Mouse (Mus musculus) limb, embryonic 10.5 days (tissue): ENCODE results near the gene Spocd1. TPM values are rescaled to one million over a fixed set of nuclear protein-coding genes. Genes with fewer than 3 reads are reported as not detected.

Source experiments
- DNase-seq: peaks from one replicate; pipeline ENCODE4 v3.0.0-alpha.2; 2017; ENCODE audit warnings: low spot score
- H3K27ac ChIP-seq: fragments of 300-500 bp; sonication (generic); 2 replicates; pipeline ENCODE4 v1.5.1; 2016; ENCODE audit warnings: mild to moderate bottlenecking
- H3K27me3 ChIP-seq: fragments of 300-500 bp; sonication (generic); 2 replicates; pipeline ENCODE4 v1.6.1; 2016; ENCODE audit warnings: low read depth, mild to moderate bottlenecking; ENCODE audit not compliant: poor library complexity, severe bottlenecking
- H3K36me3 ChIP-seq: fragments of 300-500 bp; sonication (generic); 2 replicates; pipeline ENCODE4 v1.6.1; 2016; ENCODE audit warnings: mild to moderate bottlenecking, moderate library complexity
- H3K4me1 ChIP-seq: fragments of 300-500 bp; sonication (generic); 2 replicates; pipeline ENCODE4 v1.6.1; 2016
- H3K4me3 ChIP-seq: fragments of 300-500 bp; sonication (generic); 2 replicates; pipeline ENCODE4 v1.5.1; 2016; ENCODE audit warnings: mild to moderate bottlenecking, moderate library complexity
- H3K9me3 ChIP-seq: fragments of 300-500 bp; sonication (generic); replicated peaks from 2 replicates; pipeline ENCODE4 v1.6.1; 2016; ENCODE audit warnings: mild to moderate bottlenecking
- WGBS: fragments of 180-500 bp; shearing (Covaris S2); methylation state at CpG from one replicate; pipeline ENCODE4 v1.1.7; 2016; 5-methylcytosine and 5-hydroxymethylcytosine counted together
- polyA plus RNA-seq: library from polyadenylated mRNA; unstranded; fragments of >200 nt; fragmentation: Nextera tagmentation; extraction: Ambion mirVana; gene quantifications from 2 replicates; pipeline ENCODE4 v1.2.1, GENCODE M21; 2016

The Spocd1 gene
- polyA plus RNA-seq, 1 experiment from 2014 or later = not detected

DNA sequence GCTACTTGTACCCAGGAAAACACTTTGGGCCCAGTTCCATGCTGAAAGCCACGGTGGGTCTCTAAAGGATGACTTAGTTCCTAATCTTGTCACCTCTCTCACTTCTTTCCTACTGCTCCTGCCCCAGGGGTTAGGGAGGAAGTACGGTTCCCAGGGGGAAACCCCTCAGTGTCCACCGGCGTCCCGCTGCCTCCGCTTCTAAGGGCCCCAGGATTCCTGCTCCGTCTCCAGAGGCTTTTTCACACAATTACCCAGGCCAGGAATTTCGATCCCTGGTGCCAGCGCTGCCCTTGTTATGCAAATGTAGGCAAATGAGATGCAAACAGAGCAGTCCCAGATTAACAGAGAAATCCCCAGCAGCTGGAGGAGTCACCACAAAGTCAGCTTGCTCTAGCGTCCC, 37.2 kb downstream of the Spocd1 start:
- Histone ChIP-seq H3K4me3 (no peak overlapping the region), H3K9me3 (no peaks in the 10 kb centered on the region), H3K27ac (no peak overlapping the region), H3K36me3 (no peaks in the 10 kb centered on the region), H3K27me3 (peaks cover 48% of the 10 kb centered on the region), H3K4me1 (peaks cover 32% of the 10 kb centered on the region)
- DNase-seq = no peak
- WGBS = 33% methylated on average over 10 of the region's 10 CpGs

DNA sequence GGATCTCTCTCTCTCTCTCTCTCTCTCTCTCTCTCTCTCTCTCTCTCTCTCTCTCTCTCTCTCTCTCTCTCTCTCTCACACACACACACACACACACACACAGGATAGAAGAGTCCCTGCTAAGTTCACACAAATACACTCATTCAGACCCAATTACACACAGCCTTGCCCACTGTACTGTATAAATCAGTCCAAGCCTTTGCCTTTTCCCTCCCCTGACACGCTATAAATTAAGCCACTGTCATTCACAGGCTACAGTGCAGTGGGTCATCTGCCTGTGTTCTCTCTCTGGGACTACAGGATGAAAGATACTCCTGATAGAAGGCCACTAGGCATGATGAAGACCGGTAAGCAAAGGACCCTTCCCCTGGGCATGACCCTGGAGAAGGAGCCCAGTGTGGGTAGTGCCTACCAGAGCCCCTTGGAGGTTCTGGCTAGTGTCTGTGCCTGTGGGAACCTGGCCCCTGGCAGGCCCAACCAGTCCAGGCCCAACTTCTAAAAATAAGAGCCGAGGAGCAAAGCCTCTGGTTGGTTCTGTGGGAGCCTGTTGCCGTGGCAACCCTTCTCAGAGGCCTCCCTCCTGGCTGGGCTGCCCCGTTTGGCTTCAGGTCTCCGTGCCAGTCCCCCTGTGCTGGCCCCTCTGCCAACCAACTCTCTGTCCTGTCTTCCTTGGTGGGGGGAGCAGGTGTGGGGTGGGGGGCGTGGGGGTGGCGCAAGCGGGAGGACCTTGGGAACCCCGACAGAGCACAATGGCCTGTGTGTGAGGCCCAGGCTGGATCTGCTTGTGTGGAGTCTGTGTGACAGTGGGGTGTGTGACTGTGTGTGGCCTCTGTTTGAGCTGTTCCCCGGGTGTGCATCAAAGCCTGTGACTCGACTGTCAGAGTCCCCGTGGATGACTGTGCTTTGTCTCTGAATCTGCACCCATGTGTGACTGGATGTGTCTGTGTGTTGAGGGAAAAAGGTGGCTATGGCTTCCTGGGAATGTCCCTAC, 38.3 kb downstream of the Spocd1 start:
- no peak overlapping the region for H3K4me3 ChIP-seq
- peaks cover 27% of the 10 kb centered on the region for H3K4me1 ChIP-seq
- H3K27ac ChIP-seq = no peak overlapping the region; the same call in 1 of the 2 replicates
- no peaks in the 10 kb centered on the region for H3K36me3 ChIP-seq
- WGBS = 55% methylated on average over 13 of the region's 13 CpGs
- peaks cover 51% of the 10 kb centered on the region for H3K27me3 ChIP-seq
- peak; percentile 61 for DNase-seq
- no peaks in the 10 kb centered on the region for H3K9me3 ChIP-seq

DNA sequence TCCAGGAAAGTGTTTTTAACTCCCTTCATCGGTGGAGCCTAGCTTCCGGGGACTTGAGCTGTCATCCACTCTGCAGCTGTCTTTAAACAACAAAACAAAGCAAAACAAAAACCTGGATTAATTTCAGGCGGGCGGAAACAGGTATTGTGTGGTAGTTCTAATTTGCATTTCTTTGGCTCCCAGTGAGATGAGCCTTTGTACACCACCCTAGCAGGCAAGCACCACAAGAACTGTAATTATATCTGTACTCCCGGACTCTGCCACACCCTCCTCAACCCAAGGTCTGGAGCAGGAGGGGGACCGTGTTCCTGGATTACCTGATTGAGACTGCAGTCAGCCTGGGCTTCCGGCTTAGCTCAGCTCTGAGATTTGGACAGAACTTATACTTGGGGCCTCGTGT, 41.1 kb downstream of the Spocd1 start:
- H3K4me3 ChIP-seq = no peak overlapping the region
- H3K36me3 ChIP-seq = no peaks in the 10 kb centered on the region
- no peak overlapping the region for H3K27ac ChIP-seq
- peaks cover 32% of the 10 kb centered on the region for H3K4me1 ChIP-seq
- H3K9me3 ChIP-seq = no peaks in the 10 kb centered on the region
- peaks cover 71% of the 10 kb centered on the region for H3K27me3 ChIP-seq
- no peak for DNase-seq
- WGBS = 74% methylated on average over 8 of the region's 8 CpGs

DNA sequence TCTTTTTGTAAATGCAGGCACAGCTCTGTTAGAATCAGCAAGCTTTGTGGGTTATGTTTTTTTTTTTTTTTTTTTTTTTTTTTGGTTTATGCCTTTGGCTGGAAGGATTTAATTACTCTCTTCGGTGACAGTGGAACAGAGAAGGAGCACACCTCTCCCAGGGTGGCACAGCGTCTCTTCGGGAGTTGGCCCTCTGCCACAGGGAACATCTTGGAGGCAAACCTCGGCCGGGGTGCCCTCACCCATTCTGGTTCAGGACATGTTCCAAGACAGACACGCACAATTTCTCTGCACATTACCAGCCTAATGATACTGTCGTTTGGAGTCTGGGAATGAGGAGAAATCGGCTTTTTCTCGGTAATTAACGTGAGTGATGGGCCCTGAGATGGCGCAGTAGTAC, 41.8 kb downstream of the Spocd1 start:
- DNase-seq = no peak
- 78% methylated on average over 11 of the region's 11 CpGs for WGBS
- H3K9me3 ChIP-seq = no peaks in the 10 kb centered on the region
- H3K4me3 ChIP-seq = no peak overlapping the region
- no peak overlapping the region for H3K27ac ChIP-seq
- no peaks in the 10 kb centered on the region for H3K36me3 ChIP-seq
- peaks cover 67% of the 10 kb centered on the region for H3K27me3 ChIP-seq
- H3K4me1 ChIP-seq = peaks cover 32% of the 10 kb centered on the region

DNA sequence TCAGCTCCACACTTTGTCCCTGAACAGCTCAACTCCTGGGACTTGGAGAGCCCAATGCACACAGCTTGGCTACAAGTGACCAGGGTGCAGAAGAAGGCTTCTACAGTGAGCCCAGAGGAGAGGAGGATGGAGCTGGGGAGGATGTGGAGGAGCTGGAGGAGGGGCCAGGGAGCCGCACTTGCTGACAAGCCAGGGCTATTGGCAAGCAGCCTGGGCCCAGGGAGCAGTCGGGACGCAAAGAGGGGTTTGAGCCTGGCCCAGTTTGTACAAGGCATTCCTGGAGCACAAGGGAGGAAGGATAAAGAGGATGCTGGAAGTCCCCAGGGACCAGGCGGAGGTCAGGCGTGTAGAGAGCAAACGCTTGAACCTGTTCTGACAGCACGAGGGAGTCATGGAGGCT, 42.9 kb downstream of the Spocd1 start:
- WGBS = 50% methylated on average over 7 of the region's 7 CpGs
- peaks cover 69% of the 10 kb centered on the region for H3K27me3 ChIP-seq

DNA sequence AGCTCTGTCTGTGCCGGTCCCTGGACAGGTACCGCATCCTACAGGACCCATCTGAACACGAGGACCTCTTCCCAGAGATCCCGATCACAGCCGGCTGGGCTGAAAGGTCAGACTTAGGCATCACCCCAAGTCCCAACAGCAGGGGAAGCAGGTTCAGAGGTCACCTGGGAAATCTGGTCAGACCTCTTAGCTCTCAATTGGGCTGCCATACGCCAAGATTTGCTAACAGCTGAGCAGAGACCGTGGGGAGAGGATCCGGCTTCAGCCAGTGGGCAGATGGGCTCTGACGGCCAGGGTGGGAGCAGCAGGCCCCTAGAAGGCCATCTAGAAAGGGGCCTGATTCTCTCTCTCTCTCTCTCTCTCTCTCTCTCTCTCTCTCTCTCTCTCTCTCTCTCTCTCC, 45.2 kb downstream of the Spocd1 start:
- WGBS = 65% methylated on average over 9 of the region's 9 CpGs
- H3K27me3 ChIP-seq = peaks cover 66% of the 10 kb centered on the region

More for the DNA sequence above, 42.9 kb downstream of the Spocd1 start:
- no peak for DNase-seq
- H3K27ac ChIP-seq = no peak overlapping the region
- no peak overlapping the region for H3K4me3 ChIP-seq
- H3K36me3 ChIP-seq = no peaks in the 10 kb centered on the region
- no peaks in the 10 kb centered on the region for H3K9me3 ChIP-seq
- H3K4me1 ChIP-seq = peaks cover 26% of the 10 kb centered on the region

DNA sequence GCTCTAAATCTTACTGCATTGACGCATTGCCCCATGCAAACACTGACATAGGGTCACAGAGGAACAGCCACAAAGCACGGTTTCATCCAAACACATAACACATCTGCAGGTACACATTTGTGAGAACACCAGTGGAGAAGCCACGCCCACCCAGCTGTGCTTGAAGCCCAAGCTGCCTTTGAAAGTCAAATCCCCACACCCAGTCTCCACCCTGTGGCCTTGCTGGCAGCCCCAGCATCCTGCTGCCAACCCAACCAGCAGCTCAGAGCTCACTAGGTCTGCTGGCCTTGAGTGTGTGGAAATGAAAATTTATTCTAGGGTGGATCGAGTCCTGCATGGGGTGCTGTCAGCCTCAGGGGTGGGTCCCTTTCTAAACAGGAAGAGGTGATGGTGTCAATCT, 48.2 kb downstream of the Spocd1 start:
- H3K36me3 ChIP-seq = no peaks in the 10 kb centered on the region
- H3K9me3 ChIP-seq = no peaks in the 10 kb centered on the region
- WGBS = 57% methylated on average over 4 of the region's 4 CpGs
- H3K4me3 ChIP-seq = no peak overlapping the region
- H3K4me1 ChIP-seq = peaks cover 7% of the 10 kb centered on the region
- H3K27me3 ChIP-seq = peaks cover 82% of the 10 kb centered on the region
- no peak overlapping the region for H3K27ac ChIP-seq
- no peak for DNase-seq

More for the DNA sequence above, 45.2 kb downstream of the Spocd1 start:
- peaks cover 9% of the 10 kb centered on the region; the same call in 1 of the 2 replicates for H3K4me1 ChIP-seq
- H3K4me3 ChIP-seq = no peak overlapping the region
- no peak overlapping the region for H3K27ac ChIP-seq
- no peak for DNase-seq
- H3K36me3 ChIP-seq = no peaks in the 10 kb centered on the region
- no peaks in the 10 kb centered on the region for H3K9me3 ChIP-seq

DNA sequence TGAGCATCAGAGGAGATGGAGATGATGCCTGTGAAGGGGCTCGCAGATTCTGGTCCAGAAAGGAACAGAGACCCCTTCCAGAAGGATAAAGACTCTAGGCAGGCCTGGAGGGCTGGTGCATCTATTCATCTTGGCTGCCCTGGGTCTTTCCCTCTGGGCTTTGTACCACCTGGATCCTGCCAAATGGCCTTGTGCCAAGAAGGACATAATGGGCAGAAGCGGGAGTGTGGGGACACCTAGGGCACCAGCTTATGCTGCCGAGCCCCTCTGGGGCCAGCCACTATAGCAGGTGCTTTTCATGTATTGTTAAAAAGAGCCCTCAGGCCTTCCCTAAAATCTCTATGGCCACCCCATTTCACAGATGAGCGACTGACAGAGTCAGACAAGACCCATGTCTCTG, 49.2 kb downstream of the Spocd1 start:
- 82% methylated on average over 4 of the region's 4 CpGs for WGBS
- peaks cover 84% of the 10 kb centered on the region for H3K27me3 ChIP-seq

DNA sequence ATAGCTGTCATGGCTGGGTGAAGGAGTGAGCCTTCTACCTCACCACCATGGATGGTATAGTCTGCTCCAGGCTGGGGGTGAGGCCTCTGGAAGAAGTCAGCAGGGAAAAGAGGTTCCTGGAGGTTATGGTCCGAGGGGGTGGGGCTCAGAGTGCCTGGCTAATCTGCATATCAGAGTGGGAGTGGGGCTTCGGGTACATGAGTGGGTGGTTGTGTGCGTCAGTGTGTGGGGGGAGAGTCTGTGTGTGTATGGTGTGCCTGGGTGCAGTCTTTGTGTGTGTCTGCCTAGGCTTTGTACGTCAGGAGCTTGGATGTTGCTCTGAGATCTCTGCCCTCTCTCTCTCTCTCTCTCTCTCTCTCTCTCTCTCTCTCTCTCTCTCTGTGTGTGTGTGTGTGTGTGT, 49.9 kb downstream of the Spocd1 start:
- peaks cover 84% of the 10 kb centered on the region for H3K27me3 ChIP-seq
- no peaks in the 10 kb centered on the region for H3K9me3 ChIP-seq
- 79% methylated on average over 4 of the region's 4 CpGs for WGBS
- H3K4me1 ChIP-seq = peaks cover 23% of the 10 kb centered on the region
- no peak overlapping the region for H3K27ac ChIP-seq
- no peaks in the 10 kb centered on the region for H3K36me3 ChIP-seq
- no peak overlapping the region for H3K4me3 ChIP-seq
- no peak for DNase-seq

More for the DNA sequence above, 49.2 kb downstream of the Spocd1 start:
- no peaks in the 10 kb centered on the region for H3K36me3 ChIP-seq
- H3K4me1 ChIP-seq = peaks cover 16% of the 10 kb centered on the region
- no peak overlapping the region for H3K27ac ChIP-seq
- H3K9me3 ChIP-seq = no peaks in the 10 kb centered on the region
- H3K4me3 ChIP-seq = no peak overlapping the region
- no peak for DNase-seq

DNA sequence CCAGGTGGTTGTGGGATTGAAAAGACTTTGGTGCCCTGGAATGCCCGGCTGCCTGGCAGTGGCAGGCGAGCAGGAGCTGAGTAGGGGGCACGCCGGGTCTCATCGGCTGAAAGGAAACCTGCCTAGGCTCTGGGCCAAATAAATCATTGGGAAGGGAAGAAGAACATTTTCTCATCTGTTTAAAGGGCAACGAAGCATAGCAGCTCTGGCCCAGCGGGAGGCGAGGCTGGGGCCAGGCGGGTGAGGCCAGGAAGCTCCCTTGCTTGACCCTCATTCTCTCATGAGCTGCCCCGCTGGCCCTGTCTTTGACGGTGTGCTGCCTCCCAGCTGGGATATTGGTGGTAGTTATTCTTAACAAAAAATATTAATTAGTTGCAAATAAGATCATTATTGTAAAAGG, 52.6 kb downstream of the Spocd1 start:
- Histone ChIP-seq H3K27me3 (peaks cover 86% of the 10 kb centered on the region), H3K36me3 (no peaks in the 10 kb centered on the region), H3K4me3 (no peak overlapping the region), H3K9me3 (no peaks in the 10 kb centered on the region), H3K4me1 (peaks cover 40% of the 10 kb centered on the region), H3K27ac (no peak overlapping the region)
- WGBS = 50% methylated on average over 11 of the region's 11 CpGs
- no peak for DNase-seq

DNA sequence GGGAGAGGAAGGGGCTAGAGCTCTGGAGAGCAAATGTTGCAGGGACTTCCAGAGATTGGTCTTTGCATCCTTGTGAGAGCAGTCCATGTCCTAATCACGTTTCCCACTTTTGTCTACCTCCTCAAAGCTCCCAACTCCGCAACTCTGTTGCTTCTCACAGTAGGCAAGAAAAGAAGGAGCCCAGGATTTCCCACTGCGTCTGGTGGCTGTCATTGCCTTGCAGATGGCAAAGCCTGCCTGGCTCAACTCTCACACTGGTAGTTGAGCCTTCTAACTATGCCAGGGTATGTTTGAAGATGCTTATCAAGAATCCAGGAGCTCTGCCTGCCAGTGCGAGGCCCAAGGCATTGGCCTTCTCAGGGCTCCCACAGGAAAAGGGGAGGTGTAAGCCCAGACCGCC, 54.0 kb downstream of the Spocd1 start:
- no peak overlapping the region for H3K27ac ChIP-seq
- 16% methylated on average over 5 of the region's 5 CpGs for WGBS
- DNase-seq = no peak
- no peaks in the 10 kb centered on the region for H3K36me3 ChIP-seq
- H3K9me3 ChIP-seq = no peaks in the 10 kb centered on the region
- peaks cover 49% of the 10 kb centered on the region for H3K4me1 ChIP-seq
- peaks cover 97% of the 10 kb centered on the region for H3K27me3 ChIP-seq
- no peak overlapping the region for H3K4me3 ChIP-seq

DNA sequence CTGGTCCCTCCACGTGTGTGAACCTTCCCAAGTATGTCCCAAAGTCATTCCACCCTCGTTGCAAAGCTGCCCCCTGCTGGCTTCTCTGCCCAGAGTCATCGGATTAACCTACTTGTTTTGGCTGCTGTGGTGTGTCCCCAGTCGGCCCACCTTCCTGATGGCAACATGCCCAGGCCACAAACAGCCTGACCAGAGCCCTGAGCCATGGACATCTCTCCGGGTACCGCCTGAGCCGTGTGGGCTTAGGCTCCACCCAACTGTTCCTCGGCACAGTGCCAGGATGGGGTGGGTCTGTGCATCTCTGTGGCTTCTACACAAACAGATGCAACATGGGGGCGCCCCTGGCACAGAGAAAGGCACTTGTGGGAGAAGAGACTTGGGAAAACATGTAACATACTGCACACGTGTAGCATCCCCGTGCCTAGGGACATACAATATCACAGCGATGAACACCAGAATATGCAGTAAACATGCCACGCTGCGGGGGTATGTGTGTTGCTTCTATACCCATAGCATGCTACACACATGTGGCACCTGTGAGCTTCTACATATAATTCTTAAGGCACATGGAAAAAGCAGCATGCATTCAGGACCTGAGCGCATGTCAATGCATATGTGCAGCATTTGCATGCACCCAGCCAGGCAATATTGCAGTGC, 54.8 kb downstream of the Spocd1 start:
- H3K27ac ChIP-seq = no peak overlapping the region
- H3K4me3 ChIP-seq = peak overlapping the region; percentile 67
- peak; percentile 72 for DNase-seq
- WGBS = 3% methylated on average over 15 of the region's 15 CpGs
- peaks cover 97% of the 10 kb centered on the region for H3K27me3 ChIP-seq
- H3K4me1 ChIP-seq = peaks cover 54% of the 10 kb centered on the region
- no peaks in the 10 kb centered on the region for H3K9me3 ChIP-seq
- H3K36me3 ChIP-seq = no peaks in the 10 kb centered on the region

DNA sequence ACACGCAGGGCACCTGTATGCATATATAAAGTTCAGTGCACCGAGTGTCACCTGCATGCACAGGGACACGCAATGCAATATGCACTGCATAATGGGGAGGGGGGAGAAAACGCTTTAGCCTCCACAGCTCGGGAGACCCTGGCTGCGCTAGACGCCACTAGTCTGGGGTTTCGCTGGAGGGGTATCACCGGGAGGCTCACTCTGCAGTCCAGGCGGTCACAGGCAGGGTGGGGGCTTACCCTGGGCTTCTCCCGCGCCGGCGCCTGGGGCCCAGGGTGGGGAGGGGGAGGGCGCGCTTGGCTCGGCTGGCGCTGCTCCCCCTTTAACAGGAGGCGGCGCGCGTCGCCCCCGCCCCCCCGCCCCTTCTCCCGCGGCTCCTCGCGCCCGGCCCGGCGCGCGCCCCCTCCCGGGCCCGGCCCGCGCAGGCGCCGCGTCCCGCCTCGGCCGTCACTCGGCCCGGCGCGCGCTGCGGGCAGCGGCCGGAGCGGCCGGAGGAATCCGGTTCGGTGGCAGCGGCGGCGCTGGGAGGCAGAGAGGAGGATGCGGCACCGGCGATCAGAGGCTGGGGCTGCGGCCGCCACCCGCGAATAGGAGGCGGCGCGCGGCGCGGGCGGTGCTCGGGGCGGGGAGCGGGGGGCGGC, 55.5 kb downstream of the Spocd1 start, which contains the start of gene Adgrb2:
TSS of gene Adgrb2 (plus strand) at position 450 of the 641 bp plus-strand sequence.
- Histone ChIP-seq H3K27me3 (peaks cover 97% of the 10 kb centered on the region), H3K4me1 (peaks cover 54% of the 10 kb centered on the region), H3K36me3 (no peaks in the 10 kb centered on the region), H3K9me3 (no peaks in the 10 kb centered on the region), H3K4me3 (peak within 1 kb of the TSS; percentile 67), H3K27ac (peak within 1 kb of the TSS; percentile 68)
- peak; percentile 54 for DNase-seq
- 10% methylated on average over 62 of the region's 77 CpGs for WGBS
